Mouse (Mus musculus): ENCODE data around the gene Polr3h. TPM values are rescaled to one million over a fixed set of nuclear protein-coding genes. Genes with fewer than 3 reads are reported as not detected.
A peak's percentile ranks its signal among the peaks of the same experiment; 100 is the strongest.

The Polr3h gene
- total and polyA plus RNA-seq, 3 experiments: 15.6 to 34.4 (median 17.5) TPM

- peak; percentile 99 for DNase-seq
Measured at GRCm38 (mm10) chr15:81872262-81873136, 53.5 kb downstream of the Polr3h start, which contains the start of gene Aco2. TSS of gene Aco2 (plus strand) at chr15:81872309.

GRCm38 (mm10) chr15:81871604-81872261 lies 54.3 kb downstream of the Polr3h start, which contains the start of gene Phf5a:
TSS of gene Phf5a (minus strand) at chr15:81871911.
- peak; percentile 89 for DNase-seq

GRCm38 (mm10) chr15:81869985-81870384 lies 56.1 kb downstream of the Polr3h start:
- no peak for DNase-seq

- DNase-seq: no peak
Measured at GRCm38 (mm10) chr15:81864238-81864637, 61.8 kb downstream of the Polr3h start.

- DNase-seq: peak; percentile 65
Measured at GRCm38 (mm10) chr15:81860471-81861135, 65.4 kb downstream of the Polr3h start.

- DNase-seq: peak; percentile 92
Measured at GRCm38 (mm10) chr15:81859330-81860255, 66.4 kb downstream of the Polr3h start.

GRCm38 (mm10) chr15:81858517-81859329 lies 67.3 kb downstream of the Polr3h start, which contains the start of gene Tob2:
TSS of gene Tob2 (minus strand) at chr15:81858796.
- DNase-seq: peak; percentile 83

- DNase-seq: peak; percentile 96
Measured at GRCm38 (mm10) chr15:81858138-81858516, 67.9 kb downstream of the Polr3h start.

GRCm38 (mm10) chr15:81857724-81858116 lies 68.3 kb downstream of the Polr3h start:
- no peak for DNase-seq

GRCm38 (mm10) chr15:81856938-81857723 lies 68.9 kb downstream of the Polr3h start:
- DNase-seq: peak; percentile 59

GRCm38 (mm10) chr15:81856030-81856790 lies 69.8 kb downstream of the Polr3h start:
- DNase-seq: peak; percentile 93

GRCm38 (mm10) chr15:81853081-81853480 lies 73.0 kb downstream of the Polr3h start:
- DNase-seq: peak; percentile 73

GRCm38 (mm10) chr15:81852411-81853000 lies 73.5 kb downstream of the Polr3h start:
- DNase-seq: peak; percentile 67

- DNase-seq: no peak
Measured at GRCm38 (mm10) chr15:81851375-81851774, 74.7 kb downstream of the Polr3h start.

GRCm38 (mm10) chr15:81850718-81851117 lies 75.3 kb downstream of the Polr3h start:
- DNase-seq: no peak

- no peak for DNase-seq
Measured at GRCm38 (mm10) chr15:81849104-81849503, 76.9 kb downstream of the Polr3h start.

- peak; percentile 70 for DNase-seq
Measured at GRCm38 (mm10) chr15:81848301-81848700, 77.7 kb downstream of the Polr3h start.

- no peak for DNase-seq
Measured at GRCm38 (mm10) chr15:81847861-81848260, 78.2 kb downstream of the Polr3h start.
